Mouse (Mus musculus): Measurements from ENCODE around the gene Ccdc137. TPM values are rescaled to one million over a fixed set of nuclear protein-coding genes. Genes with fewer than 3 reads are reported as not detected.
"Not testable (repeated sequence)": the region's sequence is repeated elsewhere in the genome, so short reads cannot be mapped to it uniquely, and the experiment has no call there.

The Ccdc137 gene
- total RNA-seq (2015; ENCODE audit: low replicate concordance) (1.5 and 2.1 TPM in 2 replicates), total RNA-seq (2017; ENCODE audit: low replicate concordance) (1.5 and 16.8 TPM in 2 replicates)

- peak; percentile 72 for ATAC-seq (replicated peaks; ENCODE audit: low FRiP score, poor library complexity, severe bottlenecking)
Observed at GRCm38 (mm10) chr11:120457772-120458751, at the start of gene Ccdc137, which contains the start of gene Oxld1. Gene Ccdc137 (plus strand): TSS chr11:120458115. Gene Oxld1 (minus strand): TSS chr11:120458068.

- not testable (repeated sequence) for ATAC-seq (replicated peaks; ENCODE audit: low FRiP score, poor library complexity, severe bottlenecking)
Observed at GRCm38 (mm10) chr11:120413621-120414020, 44.3 kb upstream of the Ccdc137 start.

GRCm38 (mm10) chr11:120417852-120418251 is 40.1 kb upstream of the Ccdc137 start:
- no peak for ATAC-seq (replicated peaks; ENCODE audit: low FRiP score, poor library complexity, severe bottlenecking)

GRCm38 (mm10) chr11:120418592-120418991 is 39.3 kb upstream of the Ccdc137 start:
- ATAC-seq (replicated peaks; ENCODE audit: low FRiP score, poor library complexity, severe bottlenecking): no peak

GRCm38 (mm10) chr11:120422651-120423568 is 35.0 kb upstream of the Ccdc137 start:
- ATAC-seq (replicated peaks; ENCODE audit: low FRiP score, poor library complexity, severe bottlenecking): peak; percentile 15; the same call in 1 of the 2 replicates

GRCm38 (mm10) chr11:120423569-120424295 is 34.2 kb upstream of the Ccdc137 start:
- peak; percentile 82 for ATAC-seq (replicated peaks; ENCODE audit: low FRiP score, poor library complexity, severe bottlenecking)

GRCm38 (mm10) chr11:120426727-120427126 is 31.2 kb upstream of the Ccdc137 start:
- no peak for ATAC-seq (replicated peaks; ENCODE audit: low FRiP score, poor library complexity, severe bottlenecking)

GRCm38 (mm10) chr11:120437152-120437856 is 20.6 kb upstream of the Ccdc137 start, which contains the start of gene Nploc4:
Gene Nploc4 (minus strand): TSS chr11:120437708.
- ATAC-seq (replicated peaks; ENCODE audit: low FRiP score, poor library complexity, severe bottlenecking): peak; percentile 91

- no peak for ATAC-seq (replicated peaks; ENCODE audit: low FRiP score, poor library complexity, severe bottlenecking)
Observed at GRCm38 (mm10) chr11:120437857-120438385, 20.0 kb upstream of the Ccdc137 start.

GRCm38 (mm10) chr11:120442344-120442743 is 15.6 kb upstream of the Ccdc137 start, which contains the start of gene Tspan10:
Gene Tspan10 (plus strand): TSS chr11:120442644.
- no peak for ATAC-seq (replicated peaks; ENCODE audit: low FRiP score, poor library complexity, severe bottlenecking)

GRCm38 (mm10) chr11:120442765-120443280 is 15.1 kb upstream of the Ccdc137 start:
- ATAC-seq (replicated peaks; ENCODE audit: low FRiP score, poor library complexity, severe bottlenecking): no peak

GRCm38 (mm10) chr11:120444106-120444505 is 13.8 kb upstream of the Ccdc137 start:
- ATAC-seq (replicated peaks; ENCODE audit: low FRiP score, poor library complexity, severe bottlenecking): no peak

GRCm38 (mm10) chr11:120445475-120445874 is 12.4 kb upstream of the Ccdc137 start:
- no peak for ATAC-seq (replicated peaks; ENCODE audit: low FRiP score, poor library complexity, severe bottlenecking)

- no peak for ATAC-seq (replicated peaks; ENCODE audit: low FRiP score, poor library complexity, severe bottlenecking)
Observed at GRCm38 (mm10) chr11:120447179-120447578, 10.7 kb upstream of the Ccdc137 start.

GRCm38 (mm10) chr11:120452246-120452645 is 5.7 kb upstream of the Ccdc137 start:
- ATAC-seq (replicated peaks; ENCODE audit: low FRiP score, poor library complexity, severe bottlenecking): no peak

GRCm38 (mm10) chr11:120453306-120453705 is 4.6 kb upstream of the Ccdc137 start, which contains the start of gene Pde6g:
Gene Pde6g (minus strand): TSS chr11:120453500.
- ATAC-seq (replicated peaks; ENCODE audit: low FRiP score, poor library complexity, severe bottlenecking): no peak

GRCm38 (mm10) chr11:120454965-120455364 is 3.0 kb upstream of the Ccdc137 start:
- ATAC-seq (replicated peaks; ENCODE audit: low FRiP score, poor library complexity, severe bottlenecking): no peak

GRCm38 (mm10) chr11:120455413-120455812 is 2.5 kb upstream of the Ccdc137 start:
- ATAC-seq (replicated peaks; ENCODE audit: low FRiP score, poor library complexity, severe bottlenecking): peak; percentile 36
